Mouse (Mus musculus) brain, embryonic 18.5 days (tissue): ENCODE data around the gene Zbtb16.

ENCODE experiments used
- DNase-seq: peaks from one replicate; pipeline ENCODE4 v3.0.0-alpha.2; 2012; ENCODE audit warnings: low read depth, low spot score

The Zbtb16 gene

GRCm38 (mm10) chr9:48730446-48730979 lies 105.5 kb downstream of the Zbtb16 start:
- DNase-seq = no peak

DNA sequence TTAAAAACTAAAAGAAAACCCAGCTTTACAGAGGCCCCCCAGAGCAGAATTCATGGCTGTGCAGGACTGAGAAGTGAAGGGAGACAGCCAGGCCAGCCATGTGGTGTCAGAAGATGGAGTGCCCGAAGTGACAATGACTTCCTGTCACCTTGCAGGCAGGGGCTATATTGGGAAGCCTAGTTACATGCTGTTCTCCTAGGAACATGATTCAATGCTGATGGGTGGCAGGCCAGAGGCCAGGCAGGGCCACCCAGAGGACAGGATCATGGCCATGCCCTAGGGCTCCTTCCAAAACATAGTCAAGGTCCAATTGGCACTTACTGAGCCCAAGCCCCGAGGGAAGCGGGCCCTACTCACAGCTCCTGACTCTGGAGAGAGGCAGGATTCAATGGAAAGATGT lies 106.6 kb downstream of the Zbtb16 start:
- no peak for DNase-seq

DNA sequence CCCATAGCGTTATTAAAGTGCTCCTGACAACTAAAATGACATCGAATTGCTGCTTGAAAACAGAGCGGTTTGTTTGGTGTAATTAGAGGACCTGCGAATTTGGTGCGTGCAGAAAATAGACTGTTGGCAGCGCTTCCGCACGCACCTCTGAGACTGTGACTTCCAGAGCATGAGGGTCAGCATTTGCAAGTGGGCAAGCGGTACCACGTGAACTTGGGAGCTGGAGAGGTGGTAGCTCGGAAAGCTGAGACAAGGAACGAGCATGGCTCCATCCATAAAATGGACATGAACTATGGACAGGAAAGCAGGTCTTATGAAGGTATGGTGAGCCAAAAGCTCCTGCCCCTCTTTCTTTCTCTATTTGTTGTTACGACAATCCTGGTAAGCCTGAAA lies 107.3 kb downstream of the Zbtb16 start:
- DNase-seq = no peak

- no peak for DNase-seq
Observed at GRCm38 (mm10) chr9:48728083-48728730, 107.8 kb downstream of the Zbtb16 start.

- DNase-seq = no peak
Observed at GRCm38 (mm10) chr9:48726341-48726740, 109.7 kb downstream of the Zbtb16 start.

- no peak for DNase-seq
Observed at GRCm38 (mm10) chr9:48725918-48726317, 110.1 kb downstream of the Zbtb16 start.

DNA sequence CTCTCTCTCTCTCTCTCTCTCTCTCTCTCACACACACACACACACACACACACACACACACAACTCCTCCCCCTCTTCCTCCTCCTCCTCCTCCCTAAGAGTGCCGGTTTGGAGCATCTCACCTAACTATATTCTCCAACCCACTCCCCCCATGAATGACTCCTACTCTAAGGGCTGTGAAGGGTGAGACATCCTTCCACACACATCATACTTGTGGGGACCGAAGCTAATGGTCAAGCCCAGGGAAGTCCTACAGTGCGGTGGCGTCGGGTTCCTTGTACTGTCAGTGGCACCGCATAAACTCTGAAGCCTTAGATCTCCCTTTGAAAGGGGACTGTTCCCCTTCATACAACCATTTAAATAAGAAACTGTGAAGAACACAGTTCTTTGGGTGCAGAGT lies 110.9 kb downstream of the Zbtb16 start:
- DNase-seq = no peak

DNA sequence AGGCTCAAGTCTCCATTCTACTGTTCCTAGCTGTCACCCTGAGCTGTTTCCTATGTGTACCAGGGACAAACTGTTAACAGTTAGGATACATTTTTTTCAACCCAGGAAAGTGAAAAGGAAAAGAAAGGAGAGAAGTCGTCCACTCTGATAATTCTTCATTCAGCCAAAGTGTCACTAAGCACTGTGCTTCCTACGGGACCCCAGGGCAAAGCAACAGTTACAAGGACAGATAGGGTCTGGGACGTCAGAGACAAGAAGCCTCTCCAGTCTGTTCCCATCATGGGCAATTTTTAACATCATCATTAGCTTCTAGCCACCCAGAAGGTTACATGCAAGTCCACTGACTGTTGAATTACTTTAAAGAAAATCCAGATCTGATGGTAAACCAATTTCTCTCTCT lies 111.3 kb downstream of the Zbtb16 start:
- no peak for DNase-seq

GRCm38 (mm10) chr9:48723511-48724304 lies 112.3 kb downstream of the Zbtb16 start:
- no peak for DNase-seq

- no peak for DNase-seq
Observed at GRCm38 (mm10) chr9:48723025-48723424, 113.0 kb downstream of the Zbtb16 start.

DNA sequence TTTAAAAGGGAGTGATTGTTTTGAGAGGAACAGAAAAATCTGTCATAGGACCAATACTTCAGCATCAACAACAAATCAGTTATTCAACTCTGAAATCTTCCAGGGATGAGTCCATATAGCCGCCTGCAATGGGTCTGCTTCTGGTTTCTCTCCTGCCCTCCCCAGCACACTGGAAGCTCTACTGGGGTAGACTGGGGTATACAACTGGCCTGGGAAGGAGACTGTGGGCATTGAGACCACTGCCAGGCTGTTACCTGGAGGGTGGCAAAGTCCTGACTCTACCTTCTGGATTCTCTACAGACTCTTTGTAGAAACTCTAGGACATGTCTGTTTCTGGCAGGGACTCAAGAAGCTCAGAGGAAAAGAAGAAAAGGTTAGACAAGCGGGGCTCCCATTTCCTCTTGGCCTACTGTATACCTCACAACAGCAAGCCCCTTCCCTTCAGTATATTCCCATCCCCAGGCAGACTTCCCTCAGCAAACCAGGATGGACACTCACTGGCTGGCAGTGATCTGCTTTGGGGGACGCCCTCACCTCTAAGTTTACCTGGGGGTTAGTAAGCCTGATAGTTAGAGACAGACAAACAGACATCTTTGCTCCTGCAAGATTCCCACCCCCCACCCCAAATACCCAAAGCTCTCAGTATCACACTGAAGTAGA lies 113.6 kb downstream of the Zbtb16 start:
- no peak for DNase-seq

DNA sequence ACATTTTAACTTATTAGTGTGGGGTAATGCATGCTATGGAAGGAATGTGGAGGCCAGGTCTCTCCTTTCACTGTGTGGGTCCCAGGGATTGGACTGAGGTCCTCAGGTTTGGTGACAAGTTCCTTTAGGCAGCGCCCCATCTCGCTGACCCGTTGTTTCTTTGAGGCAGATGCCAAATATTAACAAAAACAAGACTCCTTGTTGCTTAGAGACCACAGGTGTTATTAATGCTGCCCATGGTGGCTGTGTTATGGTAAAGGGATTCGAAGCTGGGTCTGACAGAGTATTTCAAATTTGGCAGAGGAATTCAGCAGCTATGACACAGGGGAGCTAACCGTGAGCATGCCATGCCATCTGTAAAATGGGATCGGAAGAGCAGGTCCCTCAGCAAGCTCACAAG lies 114.4 kb downstream of the Zbtb16 start:
- DNase-seq = no peak

DNA sequence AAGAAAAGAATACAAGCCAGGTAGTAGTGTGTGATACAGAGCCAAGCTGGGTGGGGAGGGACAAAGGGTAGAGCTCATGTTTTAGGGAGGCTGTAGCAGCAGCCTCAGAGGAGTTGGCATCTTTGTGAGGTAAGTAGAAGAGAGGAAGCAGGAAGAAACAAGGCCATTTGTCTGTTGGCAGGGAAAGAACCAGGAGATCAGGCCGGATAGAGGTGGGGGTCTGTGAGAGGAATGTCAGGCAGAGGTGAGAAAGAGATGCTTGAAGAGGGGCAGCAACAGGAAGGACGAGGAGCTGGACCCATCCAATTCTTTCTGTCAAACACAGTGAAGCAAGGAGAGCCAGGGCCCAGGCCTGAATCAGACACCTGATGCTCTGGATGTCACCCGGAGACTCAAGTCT lies 114.8 kb downstream of the Zbtb16 start:
- DNase-seq = no peak

DNA sequence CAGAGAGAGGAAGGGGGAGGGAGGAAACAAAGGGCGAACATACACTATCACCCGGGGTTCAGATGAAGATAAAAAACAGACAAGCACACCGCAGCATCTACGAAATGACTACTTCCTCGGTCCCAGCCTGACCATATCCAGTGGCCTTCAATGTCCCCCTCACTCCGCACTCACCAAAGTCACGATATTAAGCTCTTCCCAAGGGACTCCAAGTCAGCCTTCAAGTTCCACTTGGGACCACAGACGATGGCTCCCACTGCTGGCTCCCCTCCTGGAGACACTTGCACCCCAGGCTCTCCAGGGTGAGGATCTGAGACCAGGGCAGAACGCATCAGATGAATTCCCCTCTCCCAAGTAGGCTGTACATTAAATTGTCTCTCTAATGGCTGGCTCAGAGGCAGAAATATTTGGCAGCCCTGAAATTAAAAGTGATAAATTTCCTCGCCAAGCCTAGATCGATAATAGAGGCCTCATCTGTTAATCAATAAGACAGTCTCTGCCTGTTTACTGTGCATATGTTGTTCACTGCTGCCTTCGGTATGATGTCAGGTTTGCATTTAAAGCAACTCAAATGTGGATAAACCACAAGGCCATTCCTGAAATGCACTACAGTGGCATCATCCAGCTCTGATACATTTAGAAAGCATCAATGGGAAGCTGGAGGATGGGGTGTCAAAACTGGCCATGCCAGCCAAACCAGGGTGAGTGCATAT lies 115.6 kb downstream of the Zbtb16 start:
- no peak for DNase-seq

GRCm38 (mm10) chr9:48719619-48720018 lies 116.4 kb downstream of the Zbtb16 start:
- no peak for DNase-seq

GRCm38 (mm10) chr9:48716549-48716948 lies 119.5 kb downstream of the Zbtb16 start:
- no peak for DNase-seq

DNA sequence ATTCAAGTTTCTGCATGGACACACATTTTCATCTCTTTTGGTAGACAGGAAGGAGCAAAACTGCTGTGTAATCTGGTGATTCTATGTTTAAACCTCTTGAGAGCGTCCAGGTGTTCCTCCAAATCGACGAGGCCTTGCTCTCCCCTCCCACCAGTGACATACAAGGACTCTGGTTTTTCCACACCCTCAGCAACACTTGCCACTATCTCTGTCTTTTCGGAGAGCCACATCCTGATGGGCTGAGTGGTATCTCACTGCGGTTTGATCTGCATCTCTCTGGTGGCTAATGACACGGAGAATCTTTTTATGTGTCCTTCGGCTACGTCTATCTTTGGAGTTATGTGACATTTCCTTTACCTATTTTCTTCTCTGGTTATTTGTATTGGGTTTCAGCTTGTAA lies 121.0 kb downstream of the Zbtb16 start:
- DNase-seq = no peak

DNA sequence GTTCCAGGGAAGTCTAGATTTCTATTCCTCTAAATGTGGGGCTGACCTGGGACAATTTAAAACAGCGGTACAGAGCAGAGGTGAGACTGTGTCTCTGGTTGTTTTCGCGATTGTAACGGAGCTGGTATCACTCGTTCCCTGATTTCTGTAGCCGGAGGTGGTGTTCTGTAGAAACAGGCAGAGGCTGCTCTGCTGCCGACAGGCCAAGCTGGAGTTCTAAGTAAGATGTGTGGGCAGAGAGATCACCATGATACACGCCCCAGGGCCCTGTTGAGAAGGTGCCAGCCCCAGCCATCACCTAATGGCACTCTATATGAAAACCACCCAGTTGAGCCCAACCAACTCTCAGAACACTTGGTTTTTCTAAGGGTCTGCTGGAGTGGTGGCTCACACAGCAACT lies 122.2 kb downstream of the Zbtb16 start:
- DNase-seq = no peak

GRCm38 (mm10) chr9:48712985-48713765 lies 122.8 kb downstream of the Zbtb16 start:
- no peak for DNase-seq

GRCm38 (mm10) chr9:48711826-48712225 lies 124.2 kb downstream of the Zbtb16 start:
- DNase-seq = no peak

DNA sequence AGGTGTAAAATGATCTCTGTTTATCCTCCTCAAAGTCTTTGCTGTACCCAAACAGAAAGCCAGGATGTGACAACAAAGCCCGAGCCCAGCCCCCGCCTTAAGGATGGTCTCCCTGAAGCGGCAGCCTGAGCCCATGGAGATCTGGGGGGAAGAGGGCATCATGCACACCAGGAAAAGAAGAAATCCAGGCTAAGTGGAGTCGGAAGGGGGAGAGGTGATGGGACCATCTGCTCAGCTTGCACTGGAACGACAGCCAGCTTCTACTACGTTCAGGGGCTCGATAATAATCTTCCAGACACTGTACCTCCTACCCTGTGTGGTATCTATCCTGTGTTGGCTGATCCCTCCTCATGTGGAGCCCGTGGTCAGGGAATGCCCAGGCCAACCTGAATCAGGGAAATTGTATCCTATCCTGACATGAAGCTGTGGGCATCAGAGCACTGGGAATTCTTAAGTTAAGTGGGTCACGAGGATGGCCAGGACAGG lies 124.7 kb downstream of the Zbtb16 start:
- DNase-seq = no peak
